Mouse (Mus musculus): ENCODE data around the gene Ryr1.
"Not testable (repeated sequence)": the region's sequence is repeated elsewhere in the genome, so short reads cannot be mapped to it uniquely, and the experiment has no call there.

The Ryr1 gene

GRCm38 (mm10) chr7:29146625-29147367, 21.8 kb upstream of the Ryr1 start:
- DNase-seq (ENCODE audit: low read depth) = no peak

GRCm38 (mm10) chr7:29144006-29144405, 19.0 kb upstream of the Ryr1 start:
- no peak for DNase-seq (ENCODE audit: low read depth)

GRCm38 (mm10) chr7:29141416-29141815, 16.4 kb upstream of the Ryr1 start:
- DNase-seq (ENCODE audit: low read depth) = peak; percentile 89

- DNase-seq (ENCODE audit: low read depth) = not testable (repeated sequence)
These were observed 14.3 kb upstream of the Ryr1 start for GRCm38 (mm10) chr7:29139237-29139636.

- DNase-seq (ENCODE audit: low read depth) = no peak
These were observed 12.4 kb upstream of the Ryr1 start for GRCm38 (mm10) chr7:29137429-29137828.

DNA sequence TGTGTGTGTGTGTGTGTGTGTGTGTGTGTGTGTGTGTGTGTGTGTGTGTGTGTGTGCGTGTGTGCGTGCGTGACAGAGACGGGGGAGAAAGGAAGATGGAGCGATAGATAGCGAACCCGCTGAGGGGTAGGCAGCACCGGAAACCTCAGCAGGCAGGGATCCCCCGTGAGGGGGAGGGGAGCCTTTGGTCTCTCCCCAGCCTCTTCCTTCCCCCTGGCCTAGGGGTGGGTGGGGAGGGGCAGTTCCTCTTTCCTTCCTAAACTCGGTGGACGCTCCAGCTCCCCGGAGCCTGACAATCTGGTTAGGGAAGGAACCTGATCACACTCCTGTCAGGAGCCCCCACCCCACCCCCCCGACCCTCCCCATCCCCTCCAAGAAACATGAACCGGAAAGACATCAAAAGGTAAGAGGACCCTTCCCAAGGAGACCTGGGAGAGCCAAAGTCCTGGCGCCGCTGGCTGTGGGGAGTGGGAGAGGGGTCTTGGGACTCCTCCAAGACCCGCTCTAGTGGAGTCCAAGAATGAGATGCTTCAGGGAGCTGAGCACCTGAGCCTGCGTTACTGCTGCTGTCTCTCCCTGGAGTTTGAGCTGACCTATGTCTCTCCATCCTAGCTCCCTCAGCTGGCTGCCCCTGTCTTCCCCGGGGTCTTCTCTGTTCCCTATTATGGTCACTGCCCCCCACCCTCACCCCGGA, 9.9 kb upstream of the Ryr1 start, which contains the start of gene Rasgrp4:
Gene Rasgrp4 (plus strand): TSS at position 159 of the 694 bp plus-strand sequence.
- DNase-seq (ENCODE audit: low read depth) = peak; percentile 88

DNA sequence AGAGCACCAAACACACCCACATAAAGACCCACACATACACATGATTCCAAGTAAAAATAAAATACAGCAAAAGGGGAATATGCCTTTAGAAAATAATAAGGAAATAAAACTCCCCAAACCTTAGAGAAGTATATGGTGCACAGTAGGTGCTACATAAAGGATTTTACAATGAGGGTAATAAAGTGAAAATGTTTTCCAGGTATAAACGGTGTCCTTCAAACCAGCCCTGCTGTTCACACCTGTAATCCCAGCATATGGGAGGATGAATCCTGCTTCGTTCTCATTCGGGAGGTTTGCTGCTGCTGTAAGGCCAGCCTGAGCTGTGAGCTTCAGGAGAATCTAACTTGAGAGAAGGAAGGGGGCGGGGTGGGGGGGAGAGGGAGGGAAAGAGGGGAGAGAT, 9.3 kb upstream of the Ryr1 start:
- no peak for DNase-seq (ENCODE audit: low read depth)

DNA sequence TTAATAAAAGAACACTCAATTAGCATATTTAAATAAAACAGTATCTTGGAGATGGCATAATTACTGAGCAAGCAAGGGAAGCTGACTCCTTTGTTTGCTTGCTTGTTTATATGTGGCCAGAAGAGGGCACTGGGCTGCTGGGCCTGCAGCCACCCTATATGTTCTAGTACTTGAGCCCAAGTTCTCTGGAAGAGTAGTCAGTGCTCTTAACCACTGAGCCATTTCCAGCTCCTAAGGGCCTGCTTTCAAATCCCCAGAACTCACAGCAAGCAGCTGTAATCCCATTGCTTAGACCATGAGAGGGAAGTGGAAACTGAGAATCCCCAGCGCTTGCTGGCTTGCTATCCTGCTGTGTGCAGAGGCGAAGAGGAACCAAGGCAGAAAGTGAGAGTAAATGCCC, 3.7 kb upstream of the Ryr1 start:
- peak; percentile 70 for DNase-seq (ENCODE audit: low read depth)

GRCm38 (mm10) chr7:29126173-29126915, 1.4 kb upstream of the Ryr1 start:
- peak; percentile 92 for DNase-seq (ENCODE audit: low read depth)

GRCm38 (mm10) chr7:29123531-29124358, 1.2 kb downstream of the Ryr1 start:
- DNase-seq (ENCODE audit: low read depth) = no peak

- DNase-seq (ENCODE audit: low read depth) = no peak
These were observed 2.2 kb downstream of the Ryr1 start for GRCm38 (mm10) chr7:29122821-29123220.

DNA sequence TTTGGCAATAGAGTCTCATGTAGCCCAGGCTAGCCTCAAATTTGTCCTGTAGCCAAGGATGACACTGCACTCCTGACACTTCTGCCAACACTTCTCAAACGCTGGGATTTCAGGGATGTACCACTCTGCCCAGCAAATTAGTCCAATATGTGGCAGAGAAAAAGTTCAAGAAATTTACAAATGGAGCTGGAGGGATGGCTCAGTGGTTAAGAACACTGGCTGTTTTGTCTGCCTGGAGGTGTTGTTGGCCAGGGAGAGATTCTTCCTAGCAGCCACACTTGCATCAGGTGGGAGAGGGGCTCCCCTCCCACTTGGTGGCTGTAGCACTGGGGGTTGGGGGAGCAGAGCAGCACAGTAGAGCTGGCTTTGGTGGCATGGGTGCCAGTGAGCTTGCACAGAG, 5.5 kb downstream of the Ryr1 start:
- no peak for DNase-seq (ENCODE audit: low read depth)

- DNase-seq (ENCODE audit: low read depth) = no peak
These were observed 6.7 kb downstream of the Ryr1 start for GRCm38 (mm10) chr7:29118142-29118851.

GRCm38 (mm10) chr7:29108992-29109955, 15.7 kb downstream of the Ryr1 start:
- DNase-seq (ENCODE audit: low read depth) = no peak

DNA sequence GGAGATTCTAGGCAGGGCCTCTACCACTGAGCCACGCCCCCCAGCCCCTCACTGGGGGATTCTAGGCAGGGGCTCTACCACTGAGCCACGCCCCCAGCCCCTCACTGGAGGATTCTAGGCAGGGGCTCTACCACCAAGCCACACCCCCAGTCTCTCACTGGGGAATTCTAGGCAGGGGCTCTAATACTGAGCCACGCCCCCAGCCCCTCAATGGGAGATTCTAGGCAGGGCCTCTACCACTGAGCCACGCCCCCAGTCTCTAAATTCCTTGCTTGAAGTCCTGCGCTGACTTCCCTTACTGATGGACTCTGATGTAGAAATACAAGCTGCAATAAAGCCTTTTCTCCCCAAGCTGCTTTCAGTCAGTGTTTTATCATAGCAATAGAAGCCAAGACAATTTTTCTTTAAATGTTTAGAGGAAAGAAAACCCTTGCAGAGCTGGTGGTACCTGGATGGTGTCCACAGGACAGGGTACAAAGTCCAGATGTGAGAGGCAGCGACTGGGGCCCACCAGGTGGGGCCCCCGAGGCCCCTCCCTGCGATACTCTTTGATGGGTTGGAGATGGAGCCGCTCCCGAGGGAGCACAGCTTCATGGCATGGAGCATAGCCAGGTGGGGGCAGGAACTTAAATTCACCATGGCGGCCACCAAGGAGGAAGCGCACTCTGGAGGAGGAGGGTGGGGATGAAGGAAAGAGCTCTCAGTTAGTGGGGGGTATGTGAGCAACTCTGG, 23.5 kb downstream of the Ryr1 start:
- no peak for DNase-seq (ENCODE audit: low read depth)

DNA sequence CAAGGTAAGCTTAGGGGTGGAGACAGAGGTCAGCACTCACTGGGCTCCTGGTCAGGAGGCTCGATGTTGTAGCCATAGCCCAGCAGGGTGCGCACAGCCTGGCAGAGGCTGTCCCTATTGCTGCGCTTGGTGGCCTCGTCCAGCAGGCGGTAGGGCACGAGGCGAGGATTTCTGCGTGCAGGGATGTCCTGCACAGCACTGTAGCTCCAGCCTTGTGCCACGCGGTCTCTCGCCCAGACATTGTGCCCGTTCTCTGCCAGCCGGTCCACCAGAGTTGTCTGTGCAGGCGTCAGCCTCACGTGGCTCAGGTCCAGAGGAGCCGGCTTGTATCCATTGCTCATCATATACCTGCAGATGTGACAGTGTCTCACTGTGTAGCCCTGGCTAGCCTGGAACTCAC, 27.8 kb downstream of the Ryr1 start:
- DNase-seq (ENCODE audit: low read depth) = no peak

DNA sequence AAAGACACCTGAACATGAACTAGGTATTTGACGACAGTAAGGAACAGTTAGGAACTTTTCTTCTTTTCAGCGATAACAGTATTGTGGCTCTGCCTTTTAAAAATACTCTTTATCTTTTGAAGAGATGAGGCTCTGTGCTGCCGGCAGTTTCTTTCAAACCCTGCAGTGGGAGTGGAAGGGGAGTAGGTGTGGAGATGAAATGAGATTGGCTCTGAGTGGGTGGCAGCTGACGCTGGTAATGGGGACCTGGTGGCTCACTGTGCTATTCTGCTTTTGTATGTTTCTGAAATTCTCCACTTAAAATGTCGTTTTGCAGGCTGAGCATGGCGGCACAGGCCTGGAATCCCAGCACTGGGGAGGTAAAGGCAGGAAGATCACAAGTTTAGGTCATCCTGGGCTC, 36.2 kb downstream of the Ryr1 start:
- no peak for DNase-seq (ENCODE audit: low read depth)

DNA sequence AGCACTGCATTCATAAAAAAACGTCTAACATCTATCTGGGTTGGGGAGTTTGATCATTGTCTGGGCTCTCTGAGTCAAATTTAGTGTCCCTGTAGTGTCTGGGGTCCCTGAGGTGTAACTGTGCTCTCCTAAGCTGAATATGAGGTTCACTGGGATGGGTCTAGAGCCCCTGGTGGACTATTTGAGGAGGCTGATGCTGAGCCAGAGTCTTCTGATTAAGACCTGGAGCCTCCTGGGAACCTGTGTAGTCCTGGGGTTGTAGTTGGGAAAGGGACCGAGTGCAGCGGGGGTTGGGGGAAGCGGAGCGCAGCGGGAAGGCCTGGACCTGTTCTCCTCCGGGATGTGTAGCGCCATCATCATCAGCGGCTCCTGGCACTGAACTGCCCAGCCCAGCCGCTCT, 38.1 kb downstream of the Ryr1 start:
- DNase-seq (ENCODE audit: low read depth) = no peak

- DNase-seq (ENCODE audit: low read depth) = no peak
These were observed 39.0 kb downstream of the Ryr1 start for GRCm38 (mm10) chr7:29085981-29086380.
